In genomic region chr7:80548513-80549260, GRCm38 (mm10) we compare ENCODE assay signal across 25 mouse cellular contexts. TPM values are rescaled to one million over a fixed set of nuclear protein-coding genes. Genes with fewer than 3 reads are reported as not detected.
DNase-seq lines count a peak whose midpoint lies in the region; ATAC-seq and TF ChIP-seq lines count a peak whose summit lies in the region.
"Had no signal": no experiment of that assay in that cellular context is flagged by ENCODE, and none has a peak within 500 bp of the region (broad histone marks: within the 10 kb centered on the region; RNA-seq: fewer than 3 reads in every experiment).

No protein-coding gene starts in this region.

- H3K9ac ChIP-seq in stomach, embryonic 14.5 days (replicated peaks; ENCODE audit: low read depth, low read length) = no peak overlapping the region
- no peak overlapping the region for H3K9ac ChIP-seq in stomach, postnatal 0 days (ENCODE audit: low read length)
- H3K9ac ChIP-seq: embryonic facial prominence, embryonic 13.5 days; embryonic facial prominence, embryonic 15.5 days; forebrain, embryonic 12.5 days had no signal

- WGBS in stomach, embryonic 14.5 days = 67% methylated on average over 7 of the region's 7 CpGs
- 70% methylated on average over 7 of the region's 7 CpGs for WGBS in stomach, postnatal 0 days

- TF ChIP-seq CTCF in stomach, postnatal 0 days (IDR thresholded peaks at IDR 0.05; ENCODE audit: low read depth) = no peak

- no peaks in the 10 kb centered on the region for H3K9me3 ChIP-seq in stomach, embryonic 14.5 days (ENCODE audit: control insufficient read depth, low read depth, low read length)
- no peaks in the 10 kb centered on the region for H3K9me3 ChIP-seq in stomach, postnatal 0 days (ENCODE audit: control insufficient read depth, low read length)
- H3K9me3 ChIP-seq: embryonic facial prominence, embryonic 13.5 days; embryonic facial prominence, embryonic 15.5 days; forebrain, embryonic 10.5 days; forebrain, embryonic 12.5 days; G1E had no signal

- no peaks in the 10 kb centered on the region for H3K4me1 ChIP-seq in stomach, embryonic 14.5 days (ENCODE audit: control insufficient read depth, insufficient read depth, low read length)
- no peaks in the 10 kb centered on the region for H3K4me1 ChIP-seq in stomach, postnatal 0 days (replicated peaks; ENCODE audit: control insufficient read depth, insufficient read depth)
- H3K4me1 ChIP-seq: embryonic facial prominence, embryonic 13.5 days; embryonic facial prominence, embryonic 15.5 days; forebrain, embryonic 12.5 days had no signal

- no peaks in the 10 kb centered on the region for H3K27me3 ChIP-seq in stomach, embryonic 14.5 days (ENCODE audit: control insufficient read depth, insufficient read depth, low read length)
- no peaks in the 10 kb centered on the region for H3K27me3 ChIP-seq in stomach, postnatal 0 days (ENCODE audit: control insufficient read depth, insufficient read depth, low read length)
- H3K27me3 ChIP-seq: embryonic facial prominence, embryonic 13.5 days; embryonic facial prominence, embryonic 15.5 days; forebrain, embryonic 12.5 days; Patski had no signal

- ATAC-seq in stomach, embryonic 14.5 days (ENCODE audit: insufficient number of reproducible peaks, insufficient read depth, low FRiP score, low read depth) = peak; percentile 58; the same call in 1 of the 2 replicates
- ATAC-seq in stomach, postnatal 0 days (ENCODE audit: low FRiP score, low TSS enrichment) = no peak
- ATAC-seq: forebrain, embryonic 14.5 days; forebrain, embryonic 16.5 days; Patski had no signal

- peak; percentile 15 for DNase-seq in T-cell, adult 2 months (ENCODE audit: low spot score)
- peak; percentile 34 for DNase-seq in stomach, postnatal 0 days (ENCODE audit: low spot score)
- no peak for DNase-seq in frontal cortex, postnatal 10 days (ENCODE audit: low spot score in 2 of 2)
- DNase-seq in thymus, postnatal 36 days = no peak
- DNase-seq in urinary bladder, postnatal 25 days (ENCODE audit: low spot score) = no peak
- DNase-seq: adrenal gland, adult 2 months; adrenal gland, postnatal 10 days; adrenal gland, postnatal 25 days; cerebellum, adult 11 months; cerebellum, adult 18-20 months; cerebellum, adult 8-10 months; cerebellum, adult 9-11 months; cerebellum, postnatal 14 days; cerebellum, postnatal 36 days; embryo, embryonic 11 days had no signal

- no peak for TF ChIP-seq EP300 in stomach, postnatal 0 days (optimal IDR thresholded peaks at IDR 0.05)

- no peaks in the 10 kb centered on the region for H3K36me3 ChIP-seq in stomach, embryonic 14.5 days (ENCODE audit: control insufficient read depth, insufficient read depth, low read length)
- no peaks in the 10 kb centered on the region for H3K36me3 ChIP-seq in stomach, postnatal 0 days (ENCODE audit: control insufficient read depth, insufficient read depth, low read length)
- H3K36me3 ChIP-seq: embryonic facial prominence, embryonic 13.5 days; embryonic facial prominence, embryonic 15.5 days; forebrain, embryonic 10.5 days; forebrain, embryonic 12.5 days; G1E had no signal

- no peak overlapping the region for H3K4me3 ChIP-seq in stomach, embryonic 14.5 days (ENCODE audit: low read depth, low read length)
- no peak overlapping the region for H3K4me3 ChIP-seq in stomach, postnatal 0 days (ENCODE audit: low read depth, low read length)
- H3K4me3 ChIP-seq: embryonic facial prominence, embryonic 13.5 days; embryonic facial prominence, embryonic 15.5 days; erythroblast, embryonic 14.5 days; forebrain, embryonic 10.5 days; forebrain, embryonic 12.5 days had no signal

- no peak overlapping the region for H3K4me2 ChIP-seq in stomach, embryonic 14.5 days (replicated peaks; ENCODE audit: low read depth, low read length)
- no peak overlapping the region for H3K4me2 ChIP-seq in stomach, postnatal 0 days (replicated peaks; ENCODE audit: low read depth)
- H3K4me2 ChIP-seq: embryonic facial prominence, embryonic 13.5 days; embryonic facial prominence, embryonic 15.5 days; forebrain, embryonic 12.5 days had no signal

- H3K27ac ChIP-seq in stomach, embryonic 14.5 days (ENCODE audit: low read length) = no peak overlapping the region
- H3K27ac ChIP-seq in stomach, postnatal 0 days (replicated peaks) = no peak overlapping the region
- H3K27ac ChIP-seq: embryonic facial prominence, embryonic 13.5 days; embryonic facial prominence, embryonic 15.5 days; forebrain, embryonic 10.5 days; forebrain, embryonic 12.5 days had no signal

RNA-seq across cellular contexts. Expression of gene Blm, which starts 13.8 kb away (rescaled TPM):
- polyA plus RNA-seq in stomach, embryonic 14.5 days (2014; fragmentation: Nextera tagmentation; extraction: Ambion mirVana) = 24.0 and 26.2 TPM in 2 replicates
- polyA plus RNA-seq in stomach, postnatal 0 days (2015; fragmentation: Nextera tagmentation; extraction: Ambion mirVana) = 3.2 TPM in 2 replicates

Comparison
In these comparisons a context has a peak if more than half of its experiments do, and no peak if none do; other contexts are left out.
1. DNase-seq: peak in T-cell, adult 2 months (single experiment) and stomach, postnatal 0 days (single experiment); none in frontal cortex, postnatal 10 days (0 of 2), thymus, postnatal 36 days (0 of 2) and urinary bladder, postnatal 25 days (single experiment).